Mouse (Mus musculus) cerebellum, postnatal 10 days (tissue): ENCODE data around the gene Zfp618.

ENCODE experiments used
- DNase-seq, 2 experiments: peaks; one replicate each; pipeline ENCODE4 v3.0.0; 2021; ENCODE audit warnings: mixed read lengths in 2 of 2

Zfp618 gene

DNA sequence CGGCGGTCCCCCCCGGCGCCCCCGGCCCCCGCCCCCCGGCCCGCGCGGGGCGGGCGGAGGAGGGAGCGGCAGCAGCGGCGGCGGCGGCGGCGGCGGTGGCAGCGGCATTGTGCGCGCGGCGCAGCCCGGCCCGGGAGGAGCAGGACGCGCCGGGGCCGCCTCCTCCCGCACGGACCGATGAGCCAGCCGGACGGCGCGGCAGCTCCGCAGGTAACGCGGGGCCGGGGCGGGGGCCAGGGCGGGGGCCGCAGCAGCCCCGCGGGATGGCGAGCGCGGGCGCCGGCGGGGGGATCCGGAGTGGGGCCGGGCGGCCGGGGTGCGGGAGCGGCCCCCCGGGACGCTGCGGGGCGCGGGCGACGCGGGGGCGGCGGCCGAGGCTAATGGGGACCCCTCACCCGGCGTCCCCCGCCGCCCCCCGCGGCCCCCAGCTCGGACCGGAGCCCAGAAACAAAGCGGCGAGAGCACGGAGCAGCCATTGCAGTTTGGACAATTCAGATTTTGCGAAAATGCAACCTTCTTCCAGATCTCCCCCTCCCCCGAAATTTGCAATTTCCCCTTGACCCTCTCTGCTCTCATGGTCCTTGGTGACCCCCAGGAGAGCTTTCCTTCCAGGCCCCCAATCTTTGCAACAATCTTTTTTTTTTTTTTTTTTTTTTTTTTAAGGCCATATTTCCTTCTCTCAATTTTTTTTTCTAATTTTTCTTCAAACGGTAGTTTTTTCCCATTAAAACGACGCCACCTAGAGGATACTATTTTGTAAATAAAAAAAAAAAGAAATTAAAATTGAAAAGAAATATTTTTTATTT is at the start of gene Zfp618:
TSS of gene Zfp618 (plus strand) at position 77 of the 806 bp plus-strand sequence.
- peak; percentile 67 to 69 for DNase-seq

GRCm38 (mm10) chr4:62917056-62917455 is 48.3 kb upstream of the Zfp618 start:
- no peak for DNase-seq

GRCm38 (mm10) chr4:62933798-62934197 is 31.6 kb upstream of the Zfp618 start:
- peak in 1 of 2 experiments; percentile 6 for DNase-seq

GRCm38 (mm10) chr4:62935589-62936218 is 29.7 kb upstream of the Zfp618 start:
- DNase-seq = no peak

- peak; percentile 79 to 80 for DNase-seq
These were observed 23.1 kb upstream of the Zfp618 start for GRCm38 (mm10) chr4:62941961-62942892.

DNA sequence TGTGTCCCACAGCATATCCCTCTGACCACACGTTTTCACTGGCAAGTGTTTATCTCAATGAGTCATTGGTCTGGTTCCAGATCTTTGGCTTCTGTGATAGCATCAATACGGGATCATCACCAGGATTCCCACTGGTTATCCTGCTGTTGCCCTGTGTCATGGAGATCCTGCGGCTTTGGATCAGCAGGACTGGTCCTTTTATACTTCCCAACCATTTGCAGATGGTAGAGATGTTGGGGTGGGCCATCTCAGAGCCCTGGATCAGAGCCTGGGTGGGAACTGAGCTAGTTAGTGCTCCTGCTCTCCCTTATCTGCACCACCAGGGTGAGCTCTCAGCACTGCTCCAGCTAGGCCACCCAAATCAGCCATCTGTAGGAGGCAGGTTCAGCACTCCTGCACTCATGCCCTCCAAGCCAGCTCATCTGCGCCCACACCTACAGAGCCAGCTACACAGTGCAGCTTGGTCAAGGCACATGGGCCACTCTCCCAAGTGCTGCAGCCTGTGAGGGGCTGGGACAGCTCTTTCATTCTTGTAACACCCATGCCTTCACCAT is 21.0 kb upstream of the Zfp618 start:
- peak; percentile 59 to 64 for DNase-seq

GRCm38 (mm10) chr4:62963806-62964205 is 1.6 kb upstream of the Zfp618 start:
- DNase-seq = peak in 1 of 2 experiments; percentile 20

DNA sequence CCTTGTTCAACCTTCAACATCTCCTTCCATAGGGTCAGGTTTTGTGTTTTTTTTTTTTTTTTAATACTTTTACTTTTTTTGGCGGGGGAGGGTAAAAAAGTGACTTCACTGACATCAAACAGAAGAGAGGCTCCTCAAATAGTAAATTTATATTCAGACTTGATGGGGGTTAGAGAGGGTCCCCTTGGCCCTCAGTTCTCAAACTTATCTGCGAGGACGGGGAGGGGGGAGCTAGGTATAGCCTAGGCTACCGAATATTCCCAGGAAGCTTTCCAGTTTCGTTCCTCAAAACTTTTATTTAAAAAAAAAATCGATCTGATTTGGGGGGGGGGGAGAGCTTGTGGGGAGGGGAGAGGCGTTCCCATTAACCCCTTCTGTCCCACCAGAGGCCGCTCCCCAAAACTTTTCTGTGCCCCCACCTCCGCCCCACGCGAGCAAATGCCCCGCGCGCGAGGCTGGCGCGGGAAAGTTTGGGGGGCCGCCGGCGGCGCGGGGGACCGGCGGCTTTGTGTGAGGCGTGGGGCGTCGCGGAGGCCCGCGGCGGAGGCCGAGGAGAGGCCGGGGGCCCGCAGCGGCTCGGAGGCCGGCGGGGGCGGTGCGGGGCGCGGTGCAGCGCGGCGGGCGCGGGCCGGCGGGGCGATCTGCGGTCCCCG is 403 bp upstream of the Zfp618 start:
- DNase-seq = peak in 1 of 2 experiments; percentile 28

- DNase-seq = no peak
These were observed 4.2 kb downstream of the Zfp618 start for GRCm38 (mm10) chr4:62969526-62969925.

- no peak for DNase-seq
These were observed 6.6 kb downstream of the Zfp618 start for GRCm38 (mm10) chr4:62971991-62972390.

DNA sequence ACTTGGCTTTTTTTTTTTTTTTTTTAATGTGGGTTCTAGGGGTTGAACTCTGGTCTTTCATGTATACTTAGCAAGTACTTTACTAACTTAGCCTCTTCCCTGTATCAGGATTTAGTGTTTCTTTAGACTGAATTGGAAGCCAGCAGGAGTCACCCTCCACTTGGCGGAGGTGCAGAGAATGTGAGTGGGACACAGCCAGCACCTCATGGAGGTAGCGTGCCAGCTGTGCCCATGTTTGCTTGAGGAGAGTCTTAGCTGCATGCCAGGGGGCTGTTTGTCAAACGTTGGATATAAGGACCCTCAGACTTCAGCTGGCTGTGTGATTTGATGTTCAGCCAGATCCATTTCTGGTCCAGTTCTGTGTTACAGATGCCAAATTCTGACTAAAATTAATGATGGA is 7.7 kb downstream of the Zfp618 start:
- DNase-seq = peak in 1 of 2 experiments; percentile 58

DNA sequence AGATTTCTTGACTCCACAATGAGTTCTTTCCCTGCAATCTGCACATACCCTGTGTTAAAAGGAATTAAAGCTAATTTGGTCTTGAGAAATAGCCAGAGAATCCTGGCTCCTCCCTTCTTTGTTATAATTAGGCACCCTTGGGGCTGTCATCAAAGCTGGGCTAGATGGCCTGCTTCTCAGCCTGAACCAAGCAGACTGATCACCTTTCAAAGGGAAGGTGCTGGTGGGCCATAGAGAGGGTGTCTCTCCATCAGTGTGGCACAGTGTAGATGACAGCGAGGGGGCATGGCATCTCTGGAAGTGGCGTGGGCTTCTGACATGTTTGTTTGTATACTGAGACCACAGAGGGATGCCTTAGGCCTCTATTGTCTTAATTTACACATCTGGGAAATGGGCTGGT is 9.5 kb downstream of the Zfp618 start:
- no peak for DNase-seq

DNA sequence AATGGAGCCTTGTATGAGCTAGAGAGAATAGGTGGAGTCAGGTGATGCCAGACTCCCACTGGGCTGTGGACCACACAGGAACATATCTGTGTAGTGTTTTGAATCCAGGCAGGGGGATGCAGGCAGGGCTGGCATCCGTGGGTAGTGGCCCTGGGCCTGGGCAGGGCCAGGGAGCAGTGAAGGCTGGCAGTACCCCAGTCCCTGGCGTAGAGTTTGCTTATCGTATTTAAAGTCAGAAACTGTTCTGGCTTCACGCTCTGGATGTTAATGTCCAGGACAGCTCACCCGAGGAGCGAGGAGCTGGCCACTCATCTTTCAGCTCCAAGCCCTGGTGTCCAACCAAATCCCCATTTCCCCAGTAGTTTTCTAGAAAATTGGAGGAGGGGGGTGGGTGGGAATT is 10.2 kb downstream of the Zfp618 start:
- peak; percentile 28 to 72 for DNase-seq

DNA sequence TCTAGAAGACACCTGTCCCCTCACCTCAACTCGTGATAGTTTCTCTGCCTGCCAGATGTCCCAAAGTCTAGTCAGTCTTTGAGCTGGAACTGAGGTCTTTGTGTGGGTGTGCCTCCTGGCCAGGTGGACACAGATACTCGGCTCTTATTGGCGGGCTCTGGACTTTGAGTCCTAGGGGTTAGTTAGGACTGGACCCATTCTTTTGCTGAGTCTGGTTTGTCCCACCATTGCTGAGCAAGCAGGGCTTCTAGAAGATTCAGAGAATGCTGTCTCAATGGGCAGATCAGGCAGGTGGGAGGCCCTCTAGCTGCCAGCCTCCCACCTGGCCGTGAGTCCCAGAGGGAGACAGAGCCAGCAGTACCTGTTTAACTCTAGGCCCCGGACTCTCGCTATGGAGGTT is 12.1 kb downstream of the Zfp618 start:
- no peak for DNase-seq

DNA sequence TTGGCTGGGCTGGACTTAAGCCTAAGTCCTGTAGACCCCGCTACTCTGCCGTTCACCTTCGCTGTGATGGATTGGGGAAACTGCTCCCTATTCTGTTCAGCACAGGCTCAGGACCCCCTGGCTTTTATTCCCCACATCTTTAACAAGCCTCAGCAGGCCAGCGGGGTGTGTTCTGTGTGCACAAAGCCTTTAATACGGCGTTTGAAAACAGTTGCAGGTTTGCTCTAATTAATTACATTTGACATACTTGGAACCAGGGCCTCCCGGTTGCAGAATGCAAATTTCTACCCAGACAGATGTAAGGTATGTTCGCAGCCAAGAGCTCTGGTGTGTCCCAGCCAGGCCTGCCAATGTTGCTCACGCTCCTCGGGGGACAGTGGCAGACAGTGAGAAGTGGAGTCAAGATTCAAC is 13.1 kb downstream of the Zfp618 start:
- peak; percentile 57 to 75 for DNase-seq

DNA sequence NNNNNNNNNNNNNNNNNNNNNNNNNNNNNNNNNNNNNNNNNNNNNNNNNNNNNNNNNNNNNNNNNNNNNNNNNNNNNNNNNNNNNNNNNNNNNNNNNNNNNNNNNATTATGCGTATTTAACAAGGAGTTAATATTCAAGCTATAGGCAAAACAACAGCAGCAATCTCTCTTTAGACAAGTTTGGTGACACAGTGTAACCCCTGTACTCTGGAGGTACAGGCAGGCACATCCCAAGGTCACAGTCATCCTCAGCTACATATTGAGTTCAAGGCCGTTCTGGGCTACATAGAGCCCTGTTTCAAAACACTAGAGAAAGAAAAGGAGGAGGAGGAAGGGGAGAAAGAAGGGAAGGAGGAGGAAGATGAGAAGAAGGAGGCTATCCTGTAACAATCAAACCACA is 16.2 kb downstream of the Zfp618 start:
- no peak for DNase-seq

- DNase-seq = no peak
These were observed 18.2 kb downstream of the Zfp618 start for GRCm38 (mm10) chr4:62983556-62983955.

DNA sequence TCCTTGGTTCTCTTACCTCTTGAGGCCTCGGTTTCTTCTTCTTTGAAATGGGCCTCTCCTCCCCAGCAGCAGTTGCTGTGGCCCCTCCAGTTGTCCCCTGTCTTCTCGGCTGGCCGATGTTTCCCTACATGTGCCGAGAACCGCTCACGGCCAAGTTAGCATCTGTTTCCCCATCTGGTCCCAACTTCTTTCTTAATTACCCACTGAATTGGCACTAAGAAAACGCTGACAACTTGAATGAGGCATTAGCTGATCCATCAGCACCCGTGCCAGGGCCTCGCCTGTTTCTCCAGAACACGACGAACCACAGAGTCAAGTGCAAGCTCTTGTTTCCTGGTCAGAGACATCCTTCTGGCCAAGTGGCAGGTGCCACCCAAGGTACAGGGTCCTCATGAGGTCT is 26.0 kb downstream of the Zfp618 start:
- peak; percentile 40 to 59 for DNase-seq

DNA sequence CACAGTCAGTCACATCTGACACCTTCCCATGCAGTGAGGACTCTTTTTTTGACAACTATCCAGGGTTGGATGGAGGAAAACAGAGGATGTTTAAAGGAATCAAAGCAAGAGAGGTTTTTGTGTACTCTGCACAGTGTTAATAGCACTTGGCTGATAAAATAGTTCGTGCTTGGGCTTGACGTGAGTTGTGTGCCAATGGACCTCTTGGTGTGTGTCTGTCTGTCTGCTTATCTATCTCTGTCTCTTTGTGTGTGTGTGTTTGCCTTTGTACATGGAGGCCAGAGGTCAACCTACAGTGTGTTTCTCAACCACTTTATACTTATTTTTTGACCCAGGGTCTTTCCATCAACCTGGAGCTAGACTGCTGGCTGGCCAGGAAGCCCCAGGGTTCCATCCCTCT is 27.8 kb downstream of the Zfp618 start:
- no peak for DNase-seq

- DNase-seq = no peak
These were observed 32.2 kb downstream of the Zfp618 start for GRCm38 (mm10) chr4:62997606-62998005.

GRCm38 (mm10) chr4:62998431-62998835 is 33.1 kb downstream of the Zfp618 start:
- DNase-seq = peak; percentile 51

DNA sequence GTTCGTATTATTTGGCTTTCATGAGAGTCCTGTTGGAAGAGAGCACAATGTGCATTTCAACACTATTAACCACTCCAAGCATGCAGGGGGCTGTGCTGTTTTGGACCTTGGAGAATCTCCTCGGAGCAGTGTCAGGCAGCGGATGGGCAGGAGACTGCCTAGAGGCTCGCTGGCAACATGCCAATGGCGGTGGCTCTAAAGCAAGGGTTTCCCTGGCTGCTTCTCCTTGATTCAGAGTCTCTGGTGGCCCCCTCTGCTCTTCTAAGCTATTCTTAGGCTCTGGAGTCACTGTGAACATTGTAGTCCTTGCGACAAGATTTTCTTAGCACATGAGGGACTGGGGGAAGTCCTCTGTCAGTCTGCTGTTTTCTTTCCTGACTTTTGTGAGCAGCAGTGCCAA is 33.5 kb downstream of the Zfp618 start:
- peak; percentile 76 to 79 for DNase-seq
